Mouse (Mus musculus): ENCODE measurements at regions not wholly inside any gene's neighbourhood (a gene's known extent, or its start where the extent isn't known, plus 50 kb on each side); places are given as distances from the start of the nearest gene placed in this dataset.

DNA sequence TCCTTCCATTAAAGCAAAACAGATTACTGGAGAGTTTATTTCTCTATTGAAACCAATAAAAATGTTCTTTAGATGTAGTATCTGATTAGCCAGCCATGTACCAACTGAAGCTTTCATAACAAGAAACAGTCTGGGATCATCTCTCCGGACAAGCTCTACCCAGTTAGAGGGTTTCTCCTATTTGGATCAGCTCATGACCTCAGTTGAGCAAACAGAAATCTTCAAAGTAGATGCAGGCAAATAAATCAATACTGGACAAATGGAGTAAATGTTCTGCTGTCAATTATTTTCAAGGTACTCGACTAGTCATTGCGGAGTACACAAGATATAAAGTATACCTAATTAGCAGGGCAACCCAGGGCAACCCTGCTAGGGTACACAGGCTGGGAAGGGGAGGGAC, 67.4 kb downstream of the Avpr1a start:
- DNase-seq (ENCODE audit: extremely low spot score in 1 of 2, low spot score in 1 of 2) = no peak

- no peak for DNase-seq (ENCODE audit: extremely low spot score in 1 of 2, low spot score in 1 of 2)
These were observed 71.0 kb downstream of the Avpr1a start for GRCm38 (mm10) chr10:122519274-122519790.

- DNase-seq (ENCODE audit: extremely low spot score in 1 of 2, low spot score in 1 of 2) = no peak
These were observed 71.7 kb downstream of the Avpr1a start for GRCm38 (mm10) chr10:122519981-122520380.

- DNase-seq (ENCODE audit: extremely low spot score in 1 of 2, low spot score in 1 of 2) = no peak
These were observed 74.3 kb downstream of the Avpr1a start for GRCm38 (mm10) chr10:122522631-122523030.

DNA sequence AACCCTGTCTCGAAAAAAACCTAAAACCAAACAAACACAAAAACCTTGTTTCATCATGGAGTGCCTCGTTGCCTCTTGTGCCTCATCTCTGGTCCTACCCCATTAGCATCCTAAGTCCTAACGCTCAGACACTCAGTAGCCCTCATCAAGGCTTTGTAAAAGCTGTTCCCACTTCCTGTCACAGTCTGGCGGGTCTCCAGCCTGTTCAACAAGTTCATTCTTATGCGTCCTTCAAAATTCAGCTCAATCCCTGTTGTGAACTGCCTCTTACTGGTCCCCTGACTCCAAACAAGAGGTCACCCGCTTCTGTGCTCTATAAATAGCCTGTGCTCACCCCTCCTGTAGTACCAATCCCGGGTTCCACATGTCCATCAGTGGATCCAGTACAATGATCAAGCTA, 77.1 kb downstream of the Avpr1a start:
- DNase-seq (ENCODE audit: extremely low spot score in 1 of 2, low spot score in 1 of 2) = no peak

- no peak for DNase-seq (ENCODE audit: extremely low spot score in 1 of 2, low spot score in 1 of 2)
These were observed 77.5 kb downstream of the Avpr1a start for GRCm38 (mm10) chr10:122525807-122526206.

DNA sequence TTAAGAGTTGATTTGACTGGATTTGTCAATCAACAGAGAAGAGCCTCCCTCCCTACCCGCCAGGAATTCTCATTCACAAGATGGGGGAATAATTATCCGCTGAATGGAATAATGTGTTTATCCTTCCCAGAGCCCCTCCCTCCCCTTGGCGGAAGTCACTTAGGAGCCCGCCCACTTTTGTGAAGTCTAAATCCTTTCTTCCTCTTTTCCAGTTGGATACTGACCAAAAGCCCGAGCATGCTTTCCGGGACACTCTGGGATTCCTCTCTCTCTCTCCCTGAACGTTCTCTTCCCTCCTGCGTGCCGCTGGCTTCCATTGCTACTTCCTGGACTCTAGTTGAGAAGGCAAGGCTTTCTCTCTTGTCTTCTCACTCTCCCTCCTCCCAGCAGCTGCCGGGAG, 79.9 kb downstream of the Avpr1a start:
- DNase-seq (ENCODE audit: extremely low spot score in 1 of 2, low spot score in 1 of 2) = no peak

GRCm38 (mm10) chr10:122528973-122529703, 80.8 kb downstream of the Avpr1a start:
- DNase-seq (ENCODE audit: extremely low spot score in 1 of 2, low spot score in 1 of 2) = peak in 1 of 2 experiments; percentile 11

GRCm38 (mm10) chr10:122534714-122535113, 86.4 kb downstream of the Avpr1a start:
- DNase-seq (ENCODE audit: extremely low spot score in 1 of 2, low spot score in 1 of 2) = no peak

DNA sequence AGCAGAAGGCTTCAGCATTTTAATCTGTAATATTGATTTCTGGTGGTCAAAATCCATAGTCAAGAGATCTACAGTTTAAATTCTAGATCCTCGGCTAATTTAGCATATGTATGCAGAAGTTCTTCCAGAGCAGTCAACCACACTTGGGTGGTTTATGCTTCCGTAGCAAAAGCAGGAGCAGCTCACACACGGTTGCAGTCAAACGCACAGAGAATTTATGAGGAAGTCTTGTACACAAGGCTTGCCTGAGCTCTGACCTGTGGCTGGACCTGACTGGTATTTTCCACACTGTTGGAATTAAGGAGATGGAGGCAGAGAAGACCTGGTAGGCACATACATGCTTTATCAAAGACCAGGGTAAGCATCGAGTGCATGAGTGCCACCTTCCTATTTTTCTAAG, 86.8 kb downstream of the Avpr1a start:
- DNase-seq (ENCODE audit: extremely low spot score in 1 of 2, low spot score in 1 of 2) = no peak

GRCm38 (mm10) chr10:122539655-122540054, 91.4 kb downstream of the Avpr1a start:
- no peak for DNase-seq (ENCODE audit: extremely low spot score in 1 of 2, low spot score in 1 of 2)

- no peak for DNase-seq (ENCODE audit: extremely low spot score in 1 of 2, low spot score in 1 of 2)
These were observed 94.3 kb downstream of the Avpr1a start for GRCm38 (mm10) chr10:122542573-122542972.

GRCm38 (mm10) chr10:122544096-122544720, 95.9 kb downstream of the Avpr1a start:
- DNase-seq (ENCODE audit: extremely low spot score in 1 of 2, low spot score in 1 of 2) = peak; percentile 28 to 79

GRCm38 (mm10) chr10:122545029-122545428, 96.7 kb downstream of the Avpr1a start:
- DNase-seq (ENCODE audit: extremely low spot score in 1 of 2, low spot score in 1 of 2) = no peak

- no peak for DNase-seq (ENCODE audit: extremely low spot score in 1 of 2, low spot score in 1 of 2)
These were observed 103.3 kb downstream of the Avpr1a start for GRCm38 (mm10) chr10:122551586-122551985.

DNA sequence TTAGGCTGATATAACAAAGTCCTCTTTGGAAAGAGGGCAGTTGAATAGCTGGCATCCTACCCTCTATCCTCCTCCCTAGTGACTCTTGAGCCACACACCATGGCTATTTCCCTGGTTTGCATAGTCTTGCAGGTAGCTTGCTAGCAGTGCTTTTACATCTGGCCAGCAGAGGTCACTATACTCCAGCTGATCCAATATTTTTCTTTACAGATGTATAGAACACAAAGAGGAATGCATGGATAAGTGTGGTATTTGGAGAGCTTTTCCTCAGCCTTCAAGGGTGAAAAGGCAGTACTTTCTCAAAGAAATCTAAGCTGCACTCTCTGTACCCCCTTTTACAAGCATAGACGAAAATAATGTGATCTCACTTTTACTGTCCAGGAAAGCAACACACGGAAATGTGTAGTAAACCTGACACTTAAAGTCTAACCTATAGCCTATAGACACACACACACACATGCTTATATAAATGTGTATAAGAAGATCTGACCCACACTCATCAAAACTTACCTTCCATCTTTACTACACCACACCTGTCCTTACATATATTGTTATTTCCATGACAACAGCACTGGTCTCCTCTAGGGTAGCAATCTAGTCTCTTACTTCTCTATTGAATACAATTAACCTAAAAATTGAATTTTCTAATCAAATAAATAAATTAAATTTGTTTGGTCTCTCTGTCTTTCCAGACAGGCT, 105.0 kb downstream of the Avpr1a start:
- peak in 1 of 2 experiments; percentile 56 for DNase-seq (ENCODE audit: extremely low spot score in 1 of 2, low spot score in 1 of 2)

DNA sequence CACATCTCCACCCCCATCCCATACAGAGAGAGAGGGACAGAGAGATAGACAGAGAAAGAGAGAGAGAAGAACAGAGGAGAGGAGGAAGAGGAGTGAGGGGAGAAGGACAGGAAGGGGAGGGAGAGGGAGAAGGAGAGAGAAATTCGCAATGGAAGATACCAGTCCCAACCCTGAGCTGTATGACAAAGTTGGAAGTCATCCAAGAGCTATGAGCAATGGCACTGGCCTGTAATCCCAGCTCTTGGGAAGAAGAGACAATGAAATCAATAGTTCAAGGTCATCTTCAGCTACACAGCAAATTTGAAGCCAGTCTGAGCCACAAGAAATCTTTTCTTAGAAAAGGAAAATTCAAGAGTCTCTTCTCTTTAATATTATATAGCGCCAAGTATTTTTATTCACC, 105.6 kb downstream of the Avpr1a start:
- no peak for DNase-seq (ENCODE audit: extremely low spot score in 1 of 2, low spot score in 1 of 2)

GRCm38 (mm10) chr10:122558660-122559059, 110.4 kb downstream of the Avpr1a start:
- DNase-seq (ENCODE audit: extremely low spot score in 1 of 2, low spot score in 1 of 2) = no peak

DNA sequence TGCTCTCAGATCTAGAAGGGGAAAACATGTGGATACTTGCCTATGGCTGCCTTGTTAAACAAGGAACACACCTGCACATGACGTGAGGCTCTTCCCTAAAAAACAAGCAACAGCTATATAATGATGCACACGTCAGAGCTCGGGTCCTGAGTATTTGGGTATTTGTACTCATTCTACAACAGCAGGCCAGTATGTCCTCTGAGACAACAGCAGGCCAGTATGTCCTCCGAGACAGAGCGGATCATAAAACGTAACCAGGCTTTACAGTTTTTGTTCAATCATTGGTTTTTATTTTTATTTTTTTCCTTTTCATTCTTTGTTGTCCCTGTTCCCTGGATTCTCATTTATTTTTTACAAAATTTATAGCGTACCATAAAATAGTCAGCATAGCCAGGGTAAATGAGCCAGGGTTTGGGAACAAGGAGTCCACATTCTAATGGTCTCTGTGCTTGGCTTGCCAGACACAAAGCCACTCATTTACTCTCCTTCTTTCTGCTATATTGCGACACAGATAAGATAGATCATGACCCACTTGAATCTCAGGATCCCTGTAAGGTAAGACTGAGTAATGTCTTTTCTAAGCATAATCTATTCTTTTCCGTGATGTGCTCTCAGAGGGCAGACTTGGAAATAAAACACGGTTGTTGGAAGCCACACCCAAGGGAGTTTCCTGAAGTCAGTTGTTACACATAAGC, 111.8 kb downstream of the Avpr1a start:
- no peak for DNase-seq (ENCODE audit: extremely low spot score in 1 of 2, low spot score in 1 of 2)

GRCm38 (mm10) chr10:122561924-122562323, 113.6 kb downstream of the Avpr1a start:
- DNase-seq (ENCODE audit: extremely low spot score in 1 of 2, low spot score in 1 of 2) = no peak

DNA sequence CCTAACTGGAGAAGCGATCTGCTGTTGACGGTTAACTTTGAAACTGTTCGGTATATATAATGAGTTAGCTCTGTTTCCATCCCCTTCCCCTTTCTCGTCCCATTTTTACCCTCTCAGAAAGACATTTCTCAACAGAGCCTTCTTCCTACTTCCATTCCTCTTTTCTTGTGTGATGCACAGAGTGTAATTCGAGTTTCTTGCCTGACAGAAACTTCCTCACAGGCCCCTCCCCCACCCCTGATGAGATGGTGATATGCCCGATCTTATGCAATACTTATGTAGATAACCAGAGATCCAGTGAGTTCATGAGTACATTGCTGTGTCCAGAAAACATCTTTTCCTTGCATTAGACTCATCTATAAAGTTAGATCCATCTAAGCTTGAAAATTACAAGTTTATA, 114.2 kb downstream of the Avpr1a start:
- DNase-seq (ENCODE audit: extremely low spot score in 1 of 2, low spot score in 1 of 2) = no peak
